Mouse (Mus musculus) left cerebral cortex, postnatal 10 days (tissue): ENCODE results near the gene Tbccd1. TPM values are rescaled to one million over a fixed set of nuclear protein-coding genes. Genes with fewer than 3 reads are reported as not detected.

Experiments
- DNase-seq, 2 experiments: peaks; one replicate each; pipeline ENCODE4 v3.0.0; 2021 to 2022; ENCODE audit warnings: low spot score in 2 of 2, mixed read lengths in 1 of 2; ENCODE audit errors: extremely low spot score in 1 of 2
- intact Hi-C: fragments of 180-260 bp; cut with DNase I; formaldehyde crosslinking; loops from one replicate; pipeline ENCODE4 v1.15.1; 2025
- total RNA-seq, 2 experiments: library from RNA; stranded (reverse); gene quantifications; 2 replicates each; pipeline ENCODE4 v1.2.3; 2021

Tbccd1 gene
- total RNA-seq, result 10 to 100 TPM; 10.5 to 14.2 TPM

- intact Hi-C loops, result loop anchor here (5.0 kb wide), 1 partner anchor 250 kb away; the partner anchor contains the start of gene Eif4a2
- DNase-seq, result peak; percentile 99
Measured at GRCm38 (mm10) chr16:22857431-22858113, at the start of gene Tbccd1, which contains the start of gene Dnajb11. Gene Tbccd1 (minus strand): TSS chr16:22857669. Gene Dnajb11 (plus strand): TSS chr16:22857845.

GRCm38 (mm10) chr16:22901326-22901725, 43.9 kb upstream of the Tbccd1 start:
- DNase-seq, result no peak
- intact Hi-C loops, result no loop called here

GRCm38 (mm10) chr16:22899866-22900570, 42.5 kb upstream of the Tbccd1 start:
- intact Hi-C loops, result no loop called here
- no peak for DNase-seq

GRCm38 (mm10) chr16:22899346-22899745, 41.9 kb upstream of the Tbccd1 start:
- DNase-seq, result no peak
- intact Hi-C loops, result no loop called here

GRCm38 (mm10) chr16:22896618-22897017, 39.1 kb upstream of the Tbccd1 start:
- DNase-seq, result no peak
- intact Hi-C loops, result no loop called here

GRCm38 (mm10) chr16:22894095-22894494, 36.6 kb upstream of the Tbccd1 start:
- intact Hi-C loops, result no loop called here
- no peak for DNase-seq

- intact Hi-C loops, result no loop called here
- no peak for DNase-seq
Measured at GRCm38 (mm10) chr16:22891733-22892154, 34.3 kb upstream of the Tbccd1 start.

GRCm38 (mm10) chr16:22890683-22891510, 33.4 kb upstream of the Tbccd1 start, which contains the start of gene Ahsg:
Gene Ahsg (plus strand): TSS chr16:22891277.
- intact Hi-C loops, result no loop called here
- DNase-seq, result no peak

GRCm38 (mm10) chr16:22889716-22890115, 32.2 kb upstream of the Tbccd1 start:
- intact Hi-C loops, result no loop called here
- DNase-seq, result no peak

GRCm38 (mm10) chr16:22888835-22889234, 31.4 kb upstream of the Tbccd1 start:
- intact Hi-C loops, result no loop called here
- DNase-seq, result no peak

- intact Hi-C loops, result no loop called here
- no peak for DNase-seq
Measured at GRCm38 (mm10) chr16:22886726-22887125, 29.3 kb upstream of the Tbccd1 start.

GRCm38 (mm10) chr16:22885356-22885755, 27.9 kb upstream of the Tbccd1 start:
- no peak for DNase-seq
- intact Hi-C loops, result no loop called here

GRCm38 (mm10) chr16:22883441-22883840, 26.0 kb upstream of the Tbccd1 start:
- no peak for DNase-seq
- intact Hi-C loops, result no loop called here

- intact Hi-C loops, result no loop called here
- no peak for DNase-seq
Measured at GRCm38 (mm10) chr16:22881487-22881886, 24.0 kb upstream of the Tbccd1 start.

- intact Hi-C loops, result no loop called here
- DNase-seq, result no peak
Measured at GRCm38 (mm10) chr16:22880900-22881299, 23.4 kb upstream of the Tbccd1 start.

- no peak for DNase-seq
- intact Hi-C loops, result loop anchor here (5.0 kb wide), 1 partner anchor 257 kb away; no protein-coding TSS in a partner anchor
Measured at GRCm38 (mm10) chr16:22879945-22880595, 22.6 kb upstream of the Tbccd1 start.

- DNase-seq, result no peak
- intact Hi-C loops, result loop anchor here (5.0 kb wide), 1 partner anchor 259 kb away; no protein-coding TSS in a partner anchor
Measured at GRCm38 (mm10) chr16:22878716-22879115, 21.2 kb upstream of the Tbccd1 start.

- intact Hi-C loops, result loop anchor here (2.0 to 5.0 kb wide), 2 partner anchors 169 to 259 kb away; no protein-coding TSS in a partner anchor
- DNase-seq, result peak in 1 of 2 experiments; percentile 49
Measured at GRCm38 (mm10) chr16:22877660-22878390, 20.4 kb upstream of the Tbccd1 start.
